Mouse (Mus musculus) testis, postnatal 10 days (tissue): Measurements from ENCODE around the gene 2310022A10Rik.

Experiments
- DNase-seq: peaks from one replicate; pipeline ENCODE4 v3.0.0; 2021; ENCODE audit warnings: low spot score

Gene 2310022A10Rik

DNA sequence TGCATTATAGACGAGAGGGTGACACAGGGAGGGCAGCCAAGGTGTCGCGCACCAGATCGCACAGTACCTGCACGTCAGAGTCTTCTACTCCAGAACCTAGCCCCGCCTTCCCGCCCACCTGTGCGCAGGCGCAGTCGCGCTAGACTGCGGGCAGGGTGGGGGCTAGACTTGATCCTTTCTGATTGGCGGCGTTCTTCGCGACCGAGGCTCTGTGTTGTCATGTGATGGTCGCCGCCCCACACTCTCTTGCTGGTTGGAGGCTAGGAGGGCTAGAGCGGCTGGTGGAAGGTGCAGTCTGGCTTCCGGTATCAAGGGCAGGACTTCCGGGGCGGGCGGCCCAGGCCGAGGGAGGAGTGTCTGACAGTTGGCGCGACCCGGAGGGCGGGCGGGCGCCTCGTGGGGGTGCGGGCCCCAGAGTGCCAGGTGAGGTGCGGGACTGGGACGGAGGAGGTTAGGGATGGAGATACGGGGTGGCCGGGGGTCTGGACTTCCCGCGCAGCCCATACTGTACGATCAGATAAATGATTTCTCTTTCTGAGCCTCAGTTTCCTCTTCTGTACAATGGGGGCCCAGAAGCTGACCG lies at the start of gene 2310022A10Rik, which contains the start of gene Pld3:
2310022A10Rik (plus strand) TSS at position 303 of the 583 bp plus-strand sequence.
Pld3 (minus strand) TSS at position 288 of the 583 bp plus-strand sequence.
- peak; percentile 94 for DNase-seq

DNA sequence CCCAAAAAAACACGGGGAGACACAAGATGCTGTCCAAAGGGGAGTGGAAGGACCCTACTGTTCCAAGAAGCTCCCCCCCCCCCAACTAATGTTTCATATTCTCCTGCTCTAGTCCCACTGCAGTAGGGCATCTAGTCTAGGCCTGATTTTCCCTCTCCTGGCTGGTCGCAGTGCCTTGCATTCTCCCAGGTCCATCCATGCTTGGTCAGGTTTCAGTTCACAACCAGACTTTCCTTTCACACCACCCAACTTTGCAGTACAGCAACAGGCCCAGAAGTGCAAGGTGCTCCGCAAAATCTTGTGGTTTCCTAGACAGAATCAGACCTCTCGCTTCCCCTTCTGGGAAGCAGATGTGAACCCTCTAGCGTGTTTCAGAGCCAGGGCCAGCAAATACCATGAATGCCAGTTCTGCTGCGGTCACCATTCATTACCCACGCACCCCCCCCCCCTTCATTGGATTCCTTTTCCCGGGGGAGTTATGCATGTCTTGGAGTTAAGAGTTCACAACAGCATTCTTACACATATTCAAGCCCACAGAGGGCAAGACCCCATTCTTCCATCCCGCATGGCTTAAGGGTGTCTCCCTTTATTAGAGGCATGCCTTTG lies 46.2 kb upstream of the 2310022A10Rik start:
- DNase-seq, result no peak

DNA sequence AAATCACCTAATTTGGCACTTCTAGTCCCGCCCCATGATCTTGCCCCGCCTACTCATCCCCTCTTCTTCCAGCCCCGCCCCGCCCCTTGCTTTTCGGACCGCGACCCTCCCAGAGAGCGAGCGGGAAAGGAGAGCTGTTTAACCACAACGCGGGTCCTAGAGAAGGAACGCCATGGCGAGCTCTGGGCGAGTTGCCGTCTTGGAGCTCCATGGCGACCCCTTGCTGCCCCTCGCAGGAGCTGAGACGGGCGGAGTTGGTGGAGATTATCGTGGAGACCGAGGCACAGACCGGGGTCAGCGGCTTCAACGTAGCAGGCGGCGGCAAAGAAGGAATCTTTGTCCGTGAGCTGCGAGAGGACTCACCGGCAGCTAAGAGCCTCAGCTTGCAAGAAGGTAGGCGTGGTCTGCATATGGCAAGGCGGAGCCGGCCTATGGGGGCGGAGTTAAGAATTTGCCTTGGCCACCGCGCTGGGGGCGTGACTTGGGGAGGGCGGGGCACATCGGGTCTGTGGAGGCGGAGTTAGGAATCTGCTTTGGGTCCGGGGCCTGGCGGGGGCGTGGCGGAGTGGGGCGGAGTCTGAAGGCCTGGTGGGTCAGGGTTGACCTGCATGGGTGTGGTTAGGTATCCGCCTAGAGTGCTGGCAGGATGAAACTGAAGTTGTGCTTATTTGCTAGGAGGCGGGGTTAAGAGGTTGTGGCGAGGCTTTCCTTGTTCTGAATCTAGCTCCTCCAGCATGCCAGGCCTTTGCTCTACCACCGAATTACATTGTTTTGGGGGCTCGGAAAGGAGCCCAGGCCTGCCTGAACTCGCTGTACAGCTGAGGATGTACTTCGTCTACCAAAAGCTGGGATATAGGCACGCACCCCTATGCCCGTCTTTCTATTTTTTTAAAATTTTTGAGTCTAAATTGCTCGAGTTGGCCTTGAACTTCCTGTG lies 45.1 kb upstream of the 2310022A10Rik start:
- DNase-seq, result peak; percentile 100

DNA sequence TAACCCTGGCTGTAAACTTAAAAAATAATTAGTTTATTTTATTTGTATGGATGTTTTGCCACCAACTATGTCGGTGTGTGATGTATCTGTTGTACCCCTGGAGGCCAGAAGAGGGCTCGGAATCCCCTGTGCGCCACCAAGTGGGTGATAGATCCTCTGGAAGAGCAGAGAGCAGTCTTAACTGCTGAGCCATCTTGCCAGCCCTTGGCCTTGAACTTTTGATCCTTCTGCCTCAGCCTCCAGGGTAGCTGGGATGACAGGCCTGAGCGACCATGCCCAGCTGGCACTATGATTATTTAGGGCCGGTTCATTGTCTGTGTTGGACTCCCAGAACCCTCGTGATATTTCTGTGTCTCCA lies 44.4 kb upstream of the 2310022A10Rik start:
- DNase-seq, result peak; percentile 75

DNA sequence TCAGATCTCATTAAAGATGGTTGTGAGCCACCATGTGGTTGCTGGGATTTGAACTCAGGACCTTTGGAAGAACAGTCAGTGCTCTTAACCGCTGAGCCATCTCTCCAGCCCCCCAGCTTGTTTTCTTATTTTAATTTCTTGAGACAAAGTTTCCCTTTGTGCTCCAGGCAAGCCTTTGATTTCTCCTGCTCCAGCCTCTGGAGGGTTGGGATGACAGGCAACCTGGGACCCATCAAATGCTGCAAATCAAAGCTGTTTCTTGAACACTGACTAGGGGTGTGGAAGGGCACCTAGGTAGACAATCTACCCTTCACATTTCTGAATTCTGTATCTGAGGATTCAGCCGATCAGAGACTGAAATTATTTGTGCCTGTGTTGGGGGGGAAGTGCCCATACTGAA lies 42.2 kb upstream of the 2310022A10Rik start:
- DNase-seq, result no peak

DNA sequence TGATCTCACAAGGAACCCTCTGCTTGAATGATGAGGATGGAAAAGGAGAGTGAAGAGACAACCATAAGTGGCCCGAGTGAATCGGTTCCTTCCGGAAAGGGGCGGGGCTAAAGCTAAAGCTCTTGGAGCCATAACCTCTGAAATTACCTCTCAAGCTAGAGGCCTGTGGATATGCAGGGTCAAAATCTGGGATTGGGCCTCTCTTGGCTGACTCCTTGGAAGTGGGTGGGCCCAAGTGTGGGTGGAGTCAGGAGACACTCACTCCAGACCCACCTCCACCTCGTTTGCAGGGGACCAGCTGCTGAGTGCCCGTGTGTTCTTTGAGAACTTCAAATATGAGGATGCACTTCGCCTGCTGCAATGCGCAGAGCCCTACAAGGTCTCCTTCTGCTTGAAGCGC lies 38.1 kb upstream of the 2310022A10Rik start:
- DNase-seq, result no peak

DNA sequence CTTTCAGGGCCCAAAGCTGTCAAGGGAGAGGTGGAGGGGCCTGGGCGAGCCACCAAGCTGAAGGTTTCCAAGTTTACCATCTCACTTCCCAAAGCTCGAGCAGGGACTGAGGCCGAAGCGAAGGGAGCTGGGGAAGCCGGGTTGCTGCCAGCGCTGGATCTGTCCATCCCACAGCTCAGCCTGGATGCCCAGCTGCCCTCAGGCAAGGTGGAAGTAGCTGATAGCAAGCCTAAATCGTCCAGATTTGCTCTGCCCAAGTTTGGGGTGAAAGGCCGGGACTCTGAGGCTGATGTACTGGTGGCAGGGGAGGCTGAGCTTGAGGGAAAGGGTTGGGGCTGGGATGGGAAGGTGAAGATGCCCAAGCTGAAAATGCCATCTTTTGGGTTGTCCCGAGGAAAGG lies 34.7 kb upstream of the 2310022A10Rik start:
- no peak for DNase-seq

DNA sequence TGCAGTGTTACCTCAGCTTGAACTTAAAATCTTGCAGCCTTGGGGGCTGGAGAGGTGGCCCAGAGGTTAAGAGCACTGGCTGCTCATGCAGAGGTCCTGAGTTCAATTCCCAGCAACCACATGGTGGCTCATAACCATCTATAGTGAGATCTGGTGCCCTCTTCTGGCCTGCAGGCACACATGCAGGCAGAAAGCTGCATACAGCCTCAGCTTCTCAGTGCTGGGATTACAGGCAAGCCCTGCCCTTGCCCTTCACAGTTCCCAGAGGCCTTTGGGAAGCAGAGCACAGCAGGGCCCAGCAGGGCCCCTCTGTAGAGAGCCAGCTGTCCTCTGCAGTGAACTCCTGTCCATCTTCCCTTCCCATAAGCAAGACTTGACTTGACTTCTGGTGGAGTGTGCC lies 32.9 kb upstream of the 2310022A10Rik start:
- DNase-seq, result no peak

DNA sequence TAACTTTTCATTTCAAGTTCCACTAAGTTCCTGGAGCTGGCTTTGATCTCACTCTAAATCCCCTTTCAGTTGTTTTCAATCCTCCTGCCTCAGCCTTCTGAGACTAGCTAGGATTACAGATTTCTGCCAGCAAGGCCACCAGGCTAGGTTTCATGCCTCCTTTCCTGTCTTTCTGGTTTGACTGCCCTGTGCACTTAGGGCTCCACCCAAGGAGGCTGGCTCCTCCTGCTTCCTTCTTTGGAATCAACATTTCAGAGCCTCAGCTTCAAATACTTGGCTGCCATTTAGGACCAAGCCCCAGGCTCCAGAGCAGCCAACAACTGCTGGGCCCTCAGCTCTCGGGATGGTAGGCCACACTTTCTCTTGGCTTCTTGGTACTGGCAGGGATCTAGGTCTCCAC lies 32.4 kb upstream of the 2310022A10Rik start:
- no peak for DNase-seq

DNA sequence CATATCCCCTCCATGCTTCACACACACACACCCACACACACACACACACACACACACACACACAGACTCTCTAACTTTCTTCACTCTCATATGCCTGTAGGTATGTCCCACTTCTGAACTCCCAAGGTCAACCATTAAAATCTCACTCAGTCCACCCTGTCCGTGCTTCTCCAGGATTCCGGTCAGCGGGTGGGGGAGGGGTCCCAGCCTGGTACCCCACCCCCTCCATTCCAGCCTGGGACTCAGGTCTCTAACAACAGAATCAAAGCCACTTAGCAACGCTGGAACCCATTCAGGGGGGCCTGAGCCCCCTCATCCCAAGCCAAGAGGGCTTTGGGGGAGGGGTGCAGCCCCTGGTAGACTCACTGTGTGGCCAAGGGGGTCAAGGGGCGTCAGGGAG lies 30.1 kb upstream of the 2310022A10Rik start, which contains the start of gene Hipk4:
Hipk4 (plus strand) TSS at position 301 of the 400 bp plus-strand sequence.
- DNase-seq, result no peak

DNA sequence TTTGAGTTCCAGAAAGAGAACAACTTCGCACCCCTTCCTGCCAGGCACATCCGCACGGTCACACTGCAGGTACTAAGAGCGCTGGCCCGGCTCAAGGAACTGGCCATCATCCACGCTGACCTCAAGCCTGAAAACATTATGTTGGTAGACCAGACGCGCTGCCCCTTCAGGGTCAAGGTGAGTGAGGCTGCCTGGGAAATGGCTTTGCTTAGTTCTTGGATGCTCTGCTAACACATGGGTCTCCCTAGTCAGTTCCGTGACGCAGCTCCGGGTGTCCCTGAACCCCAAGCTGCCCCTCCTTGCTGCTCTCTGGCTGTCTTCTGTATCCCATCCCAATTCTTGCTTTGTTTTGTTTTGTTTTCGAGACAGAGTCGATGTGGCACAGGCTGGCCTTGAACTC lies 29.2 kb upstream of the 2310022A10Rik start:
- DNase-seq, result no peak

DNA sequence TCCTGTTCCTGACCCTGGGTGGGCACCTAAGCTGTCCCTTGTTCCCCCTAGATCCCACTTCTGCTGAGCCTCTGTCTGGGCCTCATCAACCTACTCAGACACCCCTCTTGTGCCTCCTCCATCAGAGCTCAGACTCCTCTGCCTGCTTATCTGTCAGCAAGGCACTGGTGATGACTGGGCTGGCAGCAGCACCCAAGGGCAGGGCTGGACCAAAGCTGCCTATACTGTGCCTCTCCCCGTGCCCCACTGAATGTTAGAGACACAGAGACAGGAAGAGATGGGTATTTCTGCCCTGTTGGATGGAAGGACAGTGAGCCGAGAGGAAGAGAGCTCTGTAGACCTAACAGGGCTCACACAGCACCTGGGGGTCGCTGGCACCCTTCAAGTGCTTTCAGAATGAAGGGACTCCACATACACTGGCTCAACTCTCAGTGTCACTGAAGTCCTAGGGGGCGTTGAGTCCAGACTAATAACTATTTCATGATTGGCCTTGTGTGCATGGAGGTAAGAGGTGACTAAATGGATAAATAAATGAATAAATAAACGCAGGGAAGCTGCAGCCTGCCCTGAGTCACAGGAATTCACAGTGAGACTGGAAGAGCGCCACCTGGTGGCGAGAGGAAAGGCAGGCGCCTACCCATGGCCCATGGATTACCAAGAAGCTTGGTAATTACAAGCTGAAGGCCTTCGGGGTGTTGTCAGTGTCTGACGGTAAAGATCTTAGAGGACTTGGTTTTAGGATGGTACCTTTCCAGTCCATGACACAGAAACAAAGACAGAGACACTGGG lies 26.8 kb upstream of the 2310022A10Rik start:
- DNase-seq, result peak; percentile 87

DNA sequence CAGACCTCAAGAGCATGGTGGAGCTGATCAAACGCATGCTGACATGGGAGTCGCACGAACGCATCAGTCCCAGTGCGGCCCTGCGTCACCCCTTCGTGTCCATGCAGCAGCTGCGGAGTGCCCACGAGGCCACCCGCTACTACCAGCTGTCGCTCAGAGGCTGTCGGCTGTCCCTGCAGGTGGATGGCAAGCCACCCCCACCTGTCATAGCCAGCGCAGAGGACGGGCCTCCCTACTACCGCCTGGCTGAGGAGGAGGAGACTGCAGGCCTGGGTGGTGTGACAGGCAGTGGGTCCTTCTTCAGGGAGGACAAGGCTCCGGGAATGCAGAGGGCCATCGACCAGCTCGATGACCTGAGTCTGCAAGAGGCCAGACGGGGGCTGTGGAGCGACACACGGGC lies 24.0 kb upstream of the 2310022A10Rik start:
- no peak for DNase-seq

DNA sequence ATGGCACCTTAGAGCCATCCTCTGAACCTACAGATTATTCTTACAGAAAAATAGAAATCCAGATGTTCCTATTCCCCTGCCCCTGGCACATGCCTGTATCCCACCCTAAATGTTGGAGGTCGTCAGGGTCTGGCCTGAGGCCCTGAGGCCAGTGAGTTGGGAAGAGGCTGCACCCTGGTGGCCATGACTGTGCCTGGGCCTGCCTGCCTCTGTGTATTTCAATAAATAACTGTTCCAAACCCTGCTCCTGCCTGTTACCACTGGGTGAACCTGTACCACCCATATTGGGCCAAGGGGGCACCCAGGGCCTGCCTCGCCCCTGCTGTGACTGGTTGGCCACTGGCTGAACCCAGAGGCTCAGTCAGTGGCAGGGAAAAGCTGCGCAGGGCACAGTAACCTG lies 22.1 kb upstream of the 2310022A10Rik start:
- DNase-seq, result no peak

DNA sequence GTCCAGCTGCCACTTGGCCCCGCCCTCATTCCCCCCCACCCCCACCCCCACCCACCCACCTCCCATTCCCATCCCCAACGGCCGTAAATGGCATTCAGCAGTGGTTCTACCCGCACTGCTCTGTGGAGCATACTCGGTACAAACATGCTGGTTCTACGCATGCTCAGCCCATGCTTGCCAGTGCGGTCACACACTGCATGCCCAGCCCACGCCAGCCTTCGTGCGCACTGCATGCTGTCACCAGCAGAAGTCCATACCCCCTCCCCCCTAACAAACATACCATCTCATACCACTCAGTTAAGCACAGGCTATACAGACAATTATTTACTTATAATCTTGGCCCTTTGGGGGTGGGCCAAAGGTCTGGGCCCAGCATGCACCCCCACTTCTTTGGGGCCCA lies 21.3 kb upstream of the 2310022A10Rik start:
- DNase-seq, result no peak

DNA sequence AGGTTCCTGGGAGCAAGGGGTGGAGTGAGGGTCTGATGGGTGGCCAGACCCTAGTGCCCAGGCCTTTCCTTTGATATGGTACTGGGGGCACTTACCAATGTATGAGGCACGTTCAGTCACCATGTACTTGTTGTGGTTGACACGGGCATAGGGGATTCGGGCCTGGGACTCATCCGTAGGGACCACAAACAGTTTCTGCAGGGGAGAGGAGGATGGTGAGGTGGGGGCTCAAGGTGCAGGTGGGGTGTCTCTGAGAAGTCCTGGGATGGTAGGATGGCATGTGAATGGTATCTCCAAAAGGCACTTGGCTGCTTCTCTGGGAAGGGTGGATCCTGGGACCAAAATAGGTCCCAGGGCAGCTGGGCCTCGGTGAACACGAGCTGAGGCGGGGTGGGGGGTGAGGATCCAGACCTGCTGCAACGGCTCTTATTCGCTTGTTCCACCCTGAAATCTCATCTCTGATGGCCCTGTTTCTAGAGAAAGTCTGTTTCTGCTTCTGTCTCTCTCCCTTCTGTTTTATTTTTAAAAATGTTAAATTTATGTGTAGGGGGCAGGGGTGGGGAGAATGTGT lies 20.5 kb upstream of the 2310022A10Rik start:
- DNase-seq, result no peak

DNA sequence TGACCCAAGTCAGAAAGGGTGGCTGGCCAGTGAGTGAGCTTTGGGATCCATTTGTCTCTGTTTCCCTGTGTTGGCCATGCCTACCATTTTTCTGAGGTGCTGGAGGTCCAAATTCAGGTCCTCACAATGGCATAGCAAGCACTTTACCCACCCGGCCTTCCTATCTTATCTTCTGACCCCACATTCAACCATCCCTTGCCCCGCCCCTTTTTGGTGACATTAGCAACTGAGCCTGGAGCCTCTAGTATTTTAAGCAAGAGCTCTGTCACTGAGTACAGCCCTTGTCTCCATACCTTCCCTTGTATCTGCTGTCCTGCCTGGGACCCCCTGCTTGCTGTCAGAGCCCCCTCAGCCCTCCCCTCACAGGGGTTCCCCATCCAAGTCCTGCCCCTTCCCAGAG lies 17.6 kb upstream of the 2310022A10Rik start:
- DNase-seq, result no peak

DNA sequence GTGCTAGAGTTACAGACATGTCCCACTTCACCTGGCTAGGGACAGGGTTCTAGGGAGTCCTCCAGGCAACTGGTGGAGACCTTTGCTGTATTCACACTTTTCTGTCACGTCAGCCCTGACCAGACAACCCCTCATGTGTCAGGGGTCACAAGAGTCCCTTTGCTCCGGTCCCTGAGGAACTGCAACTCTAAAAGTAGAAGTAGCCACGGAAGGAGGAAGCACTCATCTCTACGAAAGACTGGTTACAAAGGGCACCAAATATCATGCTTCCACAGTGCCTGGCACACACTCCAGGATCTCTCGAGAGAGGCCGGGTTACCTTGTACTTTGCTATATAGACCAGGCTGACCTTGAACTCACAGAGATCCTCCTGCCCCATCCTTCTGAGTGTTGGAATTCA lies 16.4 kb upstream of the 2310022A10Rik start:
- DNase-seq, result no peak

DNA sequence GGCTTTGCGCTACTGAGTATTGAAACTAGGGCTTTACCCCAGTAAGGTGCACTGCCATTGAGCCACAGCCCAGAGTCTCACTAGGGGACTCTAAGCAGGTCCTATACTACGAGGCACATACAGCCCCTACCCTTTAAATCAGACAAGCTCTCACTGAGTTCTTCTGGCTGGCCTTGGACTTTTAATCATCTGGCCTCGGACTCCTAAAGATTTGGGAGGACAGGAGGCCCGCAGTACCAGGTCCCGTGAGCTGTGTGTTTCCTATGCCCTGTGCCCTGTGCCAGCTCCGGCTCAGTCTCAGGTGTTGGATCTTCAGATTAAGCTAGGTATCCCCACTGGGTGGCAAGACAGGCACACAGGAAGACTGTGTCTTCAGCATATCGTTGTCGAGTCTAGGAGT lies 15.0 kb upstream of the 2310022A10Rik start:
- DNase-seq, result no peak

DNA sequence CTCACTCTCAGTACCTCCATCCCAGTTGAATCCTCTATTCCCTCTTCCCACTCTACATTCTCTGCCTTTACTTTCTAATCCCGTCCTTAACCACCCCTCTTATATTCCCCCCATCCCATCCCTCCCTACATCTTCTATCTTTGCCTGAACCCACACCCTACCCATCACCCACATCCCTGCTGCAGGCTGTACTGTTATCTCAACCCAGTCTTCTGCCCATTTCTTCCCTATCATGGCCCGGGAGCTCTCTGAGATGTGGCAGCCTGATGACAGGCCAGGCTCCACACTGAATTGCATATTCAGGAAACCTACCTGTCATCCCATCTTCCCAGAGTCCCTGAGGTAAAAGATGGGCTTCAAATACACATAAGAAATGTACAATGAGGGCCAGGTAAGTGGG lies 14.2 kb upstream of the 2310022A10Rik start:
- DNase-seq, result no peak

DNA sequence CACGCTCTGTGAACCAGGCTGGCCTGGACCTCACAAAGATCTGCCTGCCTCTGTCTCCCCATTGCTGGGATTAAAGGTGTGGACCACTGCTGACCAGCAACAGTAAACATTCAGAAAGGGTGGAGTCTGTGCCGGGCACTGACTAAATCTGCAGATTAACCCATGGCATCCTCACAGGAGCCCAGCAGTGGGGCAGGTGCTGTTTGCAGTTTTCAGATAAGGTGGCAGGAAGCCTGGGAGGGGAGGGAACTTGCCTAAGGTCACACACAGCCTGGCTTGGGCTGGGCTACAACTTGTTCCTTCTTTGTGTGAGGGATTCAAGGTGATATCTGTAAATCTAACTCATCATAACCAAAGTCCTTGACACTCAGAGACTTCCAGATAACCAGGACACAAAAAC lies 12.5 kb upstream of the 2310022A10Rik start:
- no peak for DNase-seq

DNA sequence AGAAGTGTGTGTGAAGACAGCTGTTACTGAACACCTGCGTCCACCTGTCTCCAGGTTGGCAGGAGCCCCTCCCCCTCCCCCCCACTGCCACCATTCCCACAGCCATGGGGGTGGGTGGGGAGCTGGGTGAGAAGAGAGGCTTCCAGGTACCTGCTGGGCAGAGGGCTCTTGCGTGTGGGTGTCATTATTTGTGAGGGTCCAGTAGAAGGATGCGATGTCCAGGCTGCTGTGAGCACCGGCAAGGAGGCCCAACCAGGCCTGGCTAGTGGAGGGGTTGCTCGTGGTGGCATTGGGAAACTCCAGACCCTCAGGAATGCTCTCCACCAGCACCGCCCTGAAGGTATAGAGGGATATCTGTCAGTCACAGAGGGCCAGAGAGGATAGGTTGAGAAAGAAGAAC lies 12.1 kb upstream of the 2310022A10Rik start:
- DNase-seq, result no peak
